Mouse (Mus musculus) T-helper 17 cell (primary cell): ENCODE measurements around the gene Ufd1.

Experiments used
- in situ Hi-C, 2 experiments: fragments of 300-600 bp; cut with MboI, MseI; formaldehyde crosslinking; loops; 1 replicate in 1 of 2; 2 replicates in 1 of 2; pipeline ENCODE4 v1.15.1; 2025; ENCODE audit warnings: high pct_unique_total_duplicates in 2 of 2

Ufd1 gene

DNA sequence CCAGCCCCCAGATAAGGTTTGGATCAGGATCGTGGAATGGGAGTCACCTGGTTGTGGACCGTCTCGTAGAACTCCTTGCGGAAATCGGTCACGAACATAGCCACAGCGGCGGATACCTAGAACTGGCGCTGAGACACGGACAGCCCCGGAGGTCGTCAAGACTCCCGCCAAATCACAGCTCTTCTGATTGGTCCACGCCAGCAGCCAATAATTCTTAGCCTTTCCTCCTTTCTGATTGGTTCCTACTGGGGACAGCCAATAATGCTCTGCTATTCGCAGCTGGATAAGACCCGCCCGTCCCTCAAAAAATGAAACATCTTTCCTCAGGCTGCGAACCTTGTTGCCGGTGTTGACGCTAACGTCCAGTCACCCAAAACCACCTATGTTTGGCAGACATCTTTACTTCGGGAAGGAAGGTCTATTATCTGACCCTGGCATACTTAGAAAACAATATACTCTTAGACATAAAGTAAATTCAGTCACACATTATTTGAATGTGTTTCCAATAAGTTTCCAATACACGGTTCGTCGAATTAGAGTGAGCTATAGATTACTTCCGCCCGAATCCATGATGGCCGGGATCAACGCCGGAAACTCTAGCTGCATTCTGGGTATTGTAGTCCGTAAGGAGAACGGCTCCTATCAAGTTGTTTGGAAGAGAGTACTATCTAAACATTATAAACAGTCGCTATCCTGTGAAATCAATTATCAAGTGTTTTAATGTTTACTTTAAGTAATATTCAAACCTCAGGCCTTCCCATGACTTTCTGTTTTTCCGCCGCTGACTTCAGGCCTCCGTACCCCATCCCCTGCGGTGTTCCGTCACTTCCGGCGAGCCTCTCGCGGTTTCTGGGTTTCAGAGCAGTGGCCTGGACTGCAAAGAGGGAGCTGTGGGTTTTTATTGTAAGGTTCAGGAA lies at the start of gene Ufd1, which contains the start of gene Cdc45:
Ufd1 (plus strand) TSS at position 312 of the 917 bp plus-strand sequence.
Cdc45 (minus strand) TSS at position 520 of the 917 bp plus-strand sequence.
- in situ Hi-C loops = loop anchor here (5.0 kb wide), 2 partner anchors 66 to 559 kb away; partner anchors contain the start of genes Hira (in 1 of the 2) and Mrpl40 (in 1 of the 2)

DNA sequence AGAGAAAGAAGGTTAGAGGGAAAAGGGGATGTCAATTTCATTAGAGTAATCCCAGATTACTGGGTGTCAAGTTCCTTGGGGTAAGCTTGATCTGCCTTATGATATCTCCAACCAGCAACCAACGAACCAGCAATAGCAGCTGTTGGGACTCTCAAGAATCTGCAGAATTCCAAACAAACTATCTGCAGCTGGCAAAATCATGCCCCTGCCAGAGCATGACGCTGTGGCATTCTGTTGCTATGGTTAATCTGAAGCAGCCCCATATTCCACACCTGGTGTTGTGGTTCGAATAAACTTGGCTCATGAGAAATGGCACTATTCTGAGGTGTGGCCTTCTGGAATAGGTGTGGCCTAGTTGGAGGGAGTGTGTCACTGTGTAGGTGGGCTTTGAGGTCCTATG lies 48.6 kb upstream of the Ufd1 start:
- in situ Hi-C loops = loop anchor here in 1 of 2 experiments (25.0 kb wide), 1 partner anchor 549 kb away; the partner anchor contains the start of gene Olfr164

GRCm38 (mm10) chr16:18766390-18766789 lies 45.2 kb upstream of the Ufd1 start:
- in situ Hi-C loops = loop anchor here in 1 of 2 experiments (5.0 to 25.0 kb wide), 2 partner anchors 49 to 546 kb away; partner anchors contain the start of gene Olfr164

GRCm38 (mm10) chr16:18769501-18769900 lies 42.1 kb upstream of the Ufd1 start:
- in situ Hi-C loops = loop anchor here in 1 of 2 experiments (5.0 to 25.0 kb wide), 2 partner anchors 52 to 543 kb away; partner anchors contain the start of gene Olfr164

DNA sequence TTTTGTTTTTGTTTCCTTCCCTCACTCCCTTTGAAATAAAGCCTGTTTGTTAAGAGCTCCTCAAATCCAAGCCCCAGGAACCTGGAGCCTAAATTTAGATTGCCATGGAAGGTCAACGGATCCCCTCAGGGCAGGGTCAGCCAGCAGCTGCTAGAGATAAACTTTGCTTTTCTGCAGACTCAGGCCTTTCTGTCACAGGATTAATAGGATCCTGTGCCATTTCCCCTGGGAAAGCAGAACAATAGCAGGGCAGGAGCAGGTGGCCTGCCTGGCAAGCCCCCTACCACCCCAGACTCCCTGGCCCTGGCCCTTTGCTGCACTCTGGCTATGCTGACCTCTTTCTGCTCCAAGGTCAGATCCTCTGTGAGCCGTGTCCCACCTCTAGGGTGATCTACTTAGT lies 37.6 kb upstream of the Ufd1 start:
- in situ Hi-C loops = loop anchor here in 1 of 2 experiments (10.0 to 25.0 kb wide), 2 partner anchors 309 to 538 kb away; partner anchors contain the start of gene Olfr164

- in situ Hi-C loops = loop anchor here in 1 of 2 experiments (10.0 kb wide), 1 partner anchor 311 kb away; no protein-coding TSS in a partner anchor
Measured at GRCm38 (mm10) chr16:18775621-18776555, 35.7 kb upstream of the Ufd1 start.

- in situ Hi-C loops = loop anchor here in 1 of 2 experiments (10.0 kb wide), 1 partner anchor 312 kb away; no protein-coding TSS in a partner anchor
Measured at GRCm38 (mm10) chr16:18776556-18777100, 35.0 kb upstream of the Ufd1 start, which contains the start of gene Cldn5. Gene Cldn5 (plus strand): TSS chr16:18776847.

GRCm38 (mm10) chr16:18777101-18778080 lies 34.2 kb upstream of the Ufd1 start:
- in situ Hi-C loops = loop anchor here in 1 of 2 experiments (10.0 kb wide), 1 partner anchor 313 kb away; no protein-coding TSS in a partner anchor

DNA sequence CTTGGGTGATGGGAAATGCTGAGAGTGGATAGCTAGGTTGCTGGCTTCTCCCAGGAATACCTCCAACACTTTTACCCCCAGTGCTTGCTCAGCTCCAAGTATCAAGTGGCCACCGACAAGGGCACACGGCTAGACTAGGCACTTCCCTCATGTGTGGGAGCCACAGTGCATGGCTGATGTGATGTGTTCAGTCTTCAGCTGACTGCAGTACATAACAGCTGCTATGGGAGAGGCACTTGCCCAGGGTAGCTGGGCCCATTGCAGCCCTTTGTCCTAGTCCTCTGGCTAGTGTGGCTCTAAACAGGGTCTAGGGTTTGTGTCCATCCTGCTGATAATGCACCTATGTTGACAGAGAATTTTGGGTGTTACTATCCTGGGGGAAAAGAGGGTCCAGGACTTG lies 33.1 kb upstream of the Ufd1 start:
- in situ Hi-C loops = loop anchor here in 1 of 2 experiments (10.0 kb wide), 1 partner anchor 314 kb away; no protein-coding TSS in a partner anchor

- in situ Hi-C loops = no loop called here
Measured at GRCm38 (mm10) chr16:18781810-18782209, 29.8 kb upstream of the Ufd1 start.

- in situ Hi-C loops = no loop called here
Measured at GRCm38 (mm10) chr16:18785025-18785424, 26.6 kb upstream of the Ufd1 start.

DNA sequence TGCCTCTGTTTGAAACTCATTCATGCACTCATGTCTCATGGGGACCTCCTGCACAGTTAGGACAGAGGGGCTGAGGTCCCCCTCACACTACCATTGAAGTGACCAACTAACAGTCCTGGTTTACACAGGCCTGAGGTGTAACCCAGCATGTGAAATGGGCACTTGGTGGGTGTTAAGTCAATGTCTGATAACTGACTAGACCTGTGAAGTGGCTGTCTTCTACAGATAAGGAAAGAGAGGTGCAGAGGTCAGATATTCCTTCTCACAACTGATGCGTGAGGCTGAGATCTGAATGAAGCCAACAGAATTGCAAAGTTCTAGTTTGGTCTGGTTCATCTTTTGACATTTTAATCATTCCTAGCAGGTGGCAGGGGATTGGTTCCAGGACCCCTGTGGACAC lies 26.1 kb upstream of the Ufd1 start:
- in situ Hi-C loops = no loop called here

- in situ Hi-C loops = no loop called here
Measured at GRCm38 (mm10) chr16:18786652-18787051, 24.9 kb upstream of the Ufd1 start.

- in situ Hi-C loops = no loop called here
Measured at GRCm38 (mm10) chr16:18788627-18789406, 22.8 kb upstream of the Ufd1 start.

- in situ Hi-C loops = loop anchor here (5.0 kb wide), 2 partner anchors 98 to 103 kb away; no protein-coding TSS in a partner anchor
Measured at GRCm38 (mm10) chr16:18795223-18795899, 16.2 kb upstream of the Ufd1 start.

DNA sequence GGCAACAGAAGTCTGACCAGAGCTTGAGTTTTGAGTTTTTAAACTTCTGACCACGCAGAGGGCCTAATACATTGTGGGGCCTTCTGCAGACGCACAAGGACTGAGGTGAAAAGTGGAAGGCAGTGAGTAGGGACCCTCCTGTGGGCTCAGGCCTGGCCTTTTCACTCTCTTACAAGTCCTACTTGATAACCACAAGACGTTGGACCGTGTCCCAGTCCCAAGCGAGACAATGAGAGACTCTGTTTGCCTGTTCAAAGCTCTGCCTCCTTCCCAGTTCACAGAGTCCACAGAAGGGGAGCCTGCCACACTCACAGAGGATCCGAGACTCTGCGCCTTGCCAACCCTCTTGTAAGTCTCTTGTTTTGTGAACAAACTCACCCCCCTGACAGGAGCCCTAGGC lies 14.9 kb upstream of the Ufd1 start:
- in situ Hi-C loops = loop anchor here (5.0 kb wide), 2 partner anchors 99 to 104 kb away; no protein-coding TSS in a partner anchor

- in situ Hi-C loops = loop anchor here (5.0 kb wide), 2 partner anchors 101 to 106 kb away; no protein-coding TSS in a partner anchor
Measured at GRCm38 (mm10) chr16:18798151-18798550, 13.4 kb upstream of the Ufd1 start.

- in situ Hi-C loops = loop anchor here (5.0 kb wide), 2 partner anchors 102 to 107 kb away; no protein-coding TSS in a partner anchor
Measured at GRCm38 (mm10) chr16:18798841-18799240, 12.7 kb upstream of the Ufd1 start.
